10 mouse cellular contexts compared by ENCODE assay signal in genomic region chr5:96940170-96941086, GRCm38 (mm10). TPM values are rescaled to one million over a fixed set of nuclear protein-coding genes. Genes with fewer than 3 reads are reported as not detected.
DNase-seq lines count a peak whose midpoint lies in the region; ATAC-seq and TF ChIP-seq lines count a peak whose summit lies in the region.
"Had no signal": no experiment of that assay in that cellular context is flagged by ENCODE, and none has a peak within 500 bp of the region (broad histone marks: within the 10 kb centered on the region; RNA-seq: fewer than 3 reads in every experiment).

No protein-coding gene starts in this region.

- H3K9me3 ChIP-seq in hindbrain, embryonic 13.5 days = no peaks in the 10 kb centered on the region
- no peaks in the 10 kb centered on the region for H3K9me3 ChIP-seq in liver, embryonic 13.5 days (replicated peaks)
- H3K9me3 ChIP-seq: limb, embryonic 13.5 days had no signal

- TF ChIP-seq POLR2A in kidney, adult 2 months (IDR thresholded peaks at IDR 0.05; ENCODE audit: low read depth, low read length) = no peak

- H3K4me1 ChIP-seq in kidney, adult 2 months (ENCODE audit: control insufficient read depth, insufficient read depth, low read length) = peaks cover 3% of the 10 kb centered on the region; the same call in 1 of the 2 replicates
- H3K4me1 ChIP-seq in hindbrain, embryonic 13.5 days (replicated peaks) = peaks cover 25% of the 10 kb centered on the region
- peaks cover 68% of the 10 kb centered on the region for H3K4me1 ChIP-seq in liver, embryonic 13.5 days (replicated peaks)
- H3K4me1 ChIP-seq: limb, embryonic 13.5 days had no signal

- no peak overlapping the region for H3K4me2 ChIP-seq in hindbrain, embryonic 13.5 days
- no peak overlapping the region; the same call in 1 of the 2 replicates for H3K4me2 ChIP-seq in liver, embryonic 13.5 days
- H3K4me2 ChIP-seq: limb, embryonic 13.5 days had no signal

- intact Hi-C loops in gastrocnemius, adult 2 months (cut with DNase I) = no loop called here

- H3K27me3 ChIP-seq in kidney, adult 2 months (replicated peaks; ENCODE audit: control insufficient read depth, insufficient read depth, low read length) = no peaks in the 10 kb centered on the region
- no peaks in the 10 kb centered on the region for H3K27me3 ChIP-seq in hindbrain, embryonic 13.5 days
- no peaks in the 10 kb centered on the region for H3K27me3 ChIP-seq in liver, embryonic 13.5 days
- H3K27me3 ChIP-seq: limb, embryonic 13.5 days; Patski had no signal

- TF ChIP-seq CTCF in kidney, adult 2 months (conservative IDR thresholded peaks at IDR 0.05; ENCODE audit: insufficient read depth, insufficient read length, low read depth, low read length) = no peak
- TF ChIP-seq CTCF in gastrocnemius, adult 2 months (IDR thresholded peaks at IDR 0.05) = no peak

- no peak overlapping the region for H3K27ac ChIP-seq in kidney, adult 2 months (ENCODE audit: insufficient read depth, low read depth, low read length)
- no peak overlapping the region for H3K27ac ChIP-seq in gastrocnemius, adult 2 months
- peak overlapping the region; percentile 58 for H3K27ac ChIP-seq in hindbrain, embryonic 13.5 days
- H3K27ac ChIP-seq in liver, embryonic 13.5 days = peak overlapping the region; percentile 83
- H3K27ac ChIP-seq: limb, embryonic 13.5 days had no signal

- ATAC-seq in hindbrain, embryonic 13.5 days (ENCODE audit: low FRiP score) = 0 out of 2 replicates have a peak, but pooled peaks have one; percentile 23
- peak; percentile 25; the same call in 1 of the 2 replicates for ATAC-seq in liver, embryonic 13.5 days (ENCODE audit: low read depth)
- no peak for ATAC-seq in inflammation-experienced regulatory T-cells, adult 6 months
- ATAC-seq: Patski had no signal

- no peaks in the 10 kb centered on the region for H3K36me3 ChIP-seq in kidney, adult 2 months (ENCODE audit: control insufficient read depth, insufficient read depth, low read length)
- no peaks in the 10 kb centered on the region for H3K36me3 ChIP-seq in hindbrain, embryonic 13.5 days
- no peaks in the 10 kb centered on the region for H3K36me3 ChIP-seq in liver, embryonic 13.5 days
- H3K36me3 ChIP-seq: limb, embryonic 13.5 days had no signal

- H3K9ac ChIP-seq in hindbrain, embryonic 13.5 days = no peak overlapping the region
- H3K9ac ChIP-seq in liver, embryonic 13.5 days = peak overlapping the region; percentile 36; the same call in 1 of the 2 replicates
- H3K9ac ChIP-seq: limb, embryonic 13.5 days had no signal

- DNase-seq in kidney, adult 2 months = peak; percentile 71
- no peak for DNase-seq in kidney, adult 18-20 months
- DNase-seq in gastrocnemius, adult 2 months = peak; percentile 53
- DNase-seq in liver, embryonic 13.5 days = no peak
- DNase-seq in adrenal gland, adult 8-10 months = no peak
- DNase-seq: right cerebral cortex, adult 18-20 months had no signal

- H3K4me3 ChIP-seq in kidney, adult 2 months (ENCODE audit: insufficient read depth, low read depth, low read length) = no peak overlapping the region
- no peak overlapping the region for H3K4me3 ChIP-seq in gastrocnemius, adult 2 months
- no peak overlapping the region for H3K4me3 ChIP-seq in hindbrain, embryonic 13.5 days
- H3K4me3 ChIP-seq in liver, embryonic 13.5 days (replicated peaks) = no peak overlapping the region
- H3K4me3 ChIP-seq: limb, embryonic 13.5 days had no signal

- 77% methylated on average over 12 of the region's 12 CpGs for WGBS in kidney, adult 2 months
- 83% methylated on average over 12 of the region's 12 CpGs for WGBS in hindbrain, embryonic 13.5 days
- 65% methylated on average over 12 of the region's 12 CpGs for WGBS in liver, embryonic 13.5 days (ENCODE audit: insufficient replicate concordance)

RNA-seq across cellular contexts. Expression of gene Bmp2k, which starts 57.1 kb away (rescaled TPM):
- 11.5 and 12.5 TPM in 2 replicates for polyA plus RNA-seq in kidney, adult 2 months (2012; rRNA removed)
- total RNA-seq in gastrocnemius, adult 2 months (2021) = 10 to 100 TPM in 1 of 2 experiments, 1 to 10 TPM in 1; 9.6 to 12.9 TPM
- 10.0 and 10.5 TPM in 2 replicates for polyA plus RNA-seq in hindbrain, embryonic 13.5 days (2015; fragmentation: Nextera tagmentation; extraction: Ambion mirVana)
- 34.7 and 39.3 TPM in 2 replicates for polyA plus RNA-seq in liver, embryonic 13.5 days (2015; fragmentation: Nextera tagmentation; extraction: Ambion mirVana)
- total RNA-seq in adrenal gland, adult 8-10 months (2022) = 10 to 100 TPM; 21.9 to 35.4 (median 29.1) TPM
- polyA plus RNA-seq in inflammation-experienced regulatory T-cells, adult 6 months (2017; shearing (Covaris generic)) = 10 to 100 TPM in 2 of 3 experiments, 1 to 10 TPM in 1; 9.3 to 18.6 (median 10.8) TPM

Comparison
In these comparisons a context has a peak if more than half of its experiments do, and no peak if none do; other contexts are left out.
1. DNase-seq: peak in kidney, adult 2 months (single experiment) and gastrocnemius, adult 2 months (single experiment); none in kidney, adult 18-20 months (single experiment), liver, embryonic 13.5 days (single experiment) and adrenal gland, adult 8-10 months (single experiment).
2. H3K27ac ChIP-seq: peak in hindbrain, embryonic 13.5 days (single experiment) and liver, embryonic 13.5 days (single experiment); none in kidney, adult 2 months (single experiment) and gastrocnemius, adult 2 months (single experiment).